Mouse (Mus musculus): Measurements from ENCODE around the gene Gm9837.

Gm9837 gene

DNA sequence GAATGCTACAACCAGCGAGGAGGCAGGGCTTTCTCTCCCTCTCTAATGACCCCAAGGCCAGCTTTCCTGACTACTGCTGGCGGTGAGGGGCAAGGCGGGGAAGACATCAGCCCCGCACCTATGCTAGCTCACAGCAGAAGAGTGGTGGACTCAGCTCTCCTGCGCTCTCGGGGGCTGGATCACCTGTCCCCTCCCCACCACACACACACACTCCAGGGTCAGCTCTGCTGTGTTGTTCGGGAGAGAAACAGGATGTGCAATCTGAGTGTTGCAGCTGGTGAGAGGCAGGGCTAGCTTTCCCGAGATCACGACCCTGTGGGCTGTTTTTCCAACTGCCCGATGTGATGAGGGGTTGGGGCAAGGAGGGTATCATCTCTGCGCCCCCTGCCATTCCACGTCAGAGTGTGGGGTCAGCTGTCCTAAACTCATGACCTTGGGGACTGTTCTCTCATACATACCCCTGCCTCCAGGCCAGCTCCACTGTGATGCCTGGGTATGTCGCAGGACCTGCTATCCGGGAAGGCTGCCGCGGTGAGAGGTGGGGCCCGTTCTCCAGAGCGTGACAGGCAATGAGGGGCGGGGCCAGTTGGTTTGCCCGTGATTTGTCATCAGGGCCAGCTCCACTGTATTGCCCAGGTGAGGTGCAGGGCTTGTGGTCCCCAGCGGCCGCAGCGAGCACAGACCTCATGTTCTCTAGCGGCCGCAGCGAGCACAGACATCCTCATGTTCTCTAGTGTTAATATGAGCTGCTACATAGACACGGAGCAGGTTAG, 16.7 kb upstream of the Gm9837 start:
- no peak for DNase-seq (ENCODE audit: low read depth, low spot score)

DNA sequence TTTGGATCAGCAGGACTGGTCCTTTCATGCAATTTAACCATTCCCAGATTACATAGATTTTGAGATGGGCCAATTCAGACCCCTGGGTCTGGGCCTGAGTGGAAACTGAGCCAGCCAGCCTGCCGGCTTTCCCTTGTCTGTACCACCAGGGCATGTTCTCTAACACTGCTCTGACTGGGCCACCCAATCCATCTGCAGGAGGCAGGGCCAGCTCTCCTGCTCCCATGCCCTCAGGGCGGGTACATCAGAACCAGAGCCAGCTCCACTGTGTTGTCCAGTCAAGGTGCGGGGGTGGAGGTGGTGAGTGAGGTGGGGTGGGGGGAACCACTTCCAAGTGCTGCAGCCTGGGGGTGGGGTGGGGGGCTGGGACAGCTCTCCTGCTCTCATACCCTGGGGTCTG, 16.1 kb upstream of the Gm9837 start:
- DNase-seq (ENCODE audit: low read depth, low spot score) = no peak

DNA sequence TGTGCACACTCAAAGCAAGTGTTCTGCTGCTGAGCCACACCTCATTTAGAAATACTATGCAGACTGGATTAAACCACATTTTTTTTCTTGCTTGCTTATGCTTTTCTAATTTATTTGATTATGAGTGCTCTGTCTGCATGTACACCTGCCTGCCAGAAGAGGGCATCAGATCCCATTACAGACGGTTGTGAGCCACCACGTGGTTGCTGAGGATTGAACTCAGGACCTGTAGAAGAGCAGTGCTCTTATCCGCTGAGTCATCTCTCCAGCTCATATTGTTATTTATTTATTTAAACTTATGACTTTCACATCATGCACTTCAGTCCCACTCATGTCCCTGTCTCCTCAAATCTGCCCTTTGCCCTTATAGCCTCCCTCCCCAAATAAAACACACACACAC, 15.4 kb upstream of the Gm9837 start:
- DNase-seq (ENCODE audit: low read depth, low spot score) = no peak

DNA sequence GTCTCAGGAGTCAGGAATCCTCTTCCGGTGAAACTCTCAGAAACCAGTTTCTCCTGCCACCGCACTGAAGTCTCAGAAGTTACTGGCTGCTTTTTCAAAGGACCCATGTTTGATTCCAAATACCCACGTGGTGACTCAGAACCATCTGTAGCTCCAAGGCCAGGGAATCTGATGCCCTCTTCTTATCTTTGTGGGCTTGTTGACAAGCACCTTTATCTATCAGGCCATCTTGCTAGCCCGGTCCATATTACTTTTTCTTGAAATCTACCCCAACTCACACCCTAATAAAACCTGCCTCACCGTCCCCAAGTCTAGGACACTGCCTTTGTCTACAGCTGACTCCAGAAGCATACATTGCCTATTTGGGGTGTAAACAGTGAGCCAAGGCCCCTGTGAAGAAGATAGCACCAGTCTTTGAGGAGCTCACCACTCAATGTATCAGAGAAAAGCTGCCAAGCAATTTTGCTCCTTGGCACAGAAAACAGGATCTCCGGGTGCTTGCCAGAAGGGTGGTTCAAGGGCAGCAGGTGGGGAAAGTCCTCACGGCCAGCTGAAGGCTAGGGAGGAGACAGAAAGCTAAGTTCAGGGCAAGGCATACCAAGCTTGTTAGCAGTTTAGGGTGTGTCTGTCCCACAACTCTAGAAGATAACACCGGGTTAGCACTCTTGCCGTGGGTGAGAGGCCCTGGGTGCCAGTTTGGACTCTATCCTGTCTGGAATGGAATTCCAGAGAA, 13.0 kb upstream of the Gm9837 start:
- DNase-seq (ENCODE audit: low read depth, low spot score) = no peak

DNA sequence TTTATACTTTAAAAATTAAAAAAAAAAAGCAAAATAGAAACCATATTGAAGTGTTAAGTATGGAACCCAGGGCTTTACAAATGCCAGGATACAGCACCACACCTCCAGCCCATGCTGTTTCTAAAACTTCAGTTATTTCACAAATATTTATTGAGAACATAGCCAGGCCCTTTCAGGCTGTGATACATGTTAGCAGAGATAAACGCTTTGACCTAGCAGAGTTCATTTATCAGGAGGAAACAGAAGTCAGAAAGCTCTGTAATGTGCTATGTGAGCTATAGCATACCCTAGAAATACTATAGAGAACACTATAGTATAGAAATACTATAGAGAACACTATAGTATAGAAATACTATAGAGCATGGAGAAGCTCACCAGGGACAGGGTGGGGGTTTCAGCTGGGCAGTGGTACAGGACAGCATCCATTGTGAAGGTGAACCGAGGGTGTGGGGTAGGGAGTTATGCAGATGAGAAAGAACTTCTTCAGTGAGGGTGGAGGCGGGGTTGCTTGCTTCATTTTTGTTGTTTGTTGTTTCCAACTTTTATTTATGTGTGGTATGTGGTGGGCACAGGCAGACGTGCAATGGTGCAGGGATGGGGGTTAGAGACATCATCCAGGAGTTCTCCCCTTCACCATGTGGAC, 10.9 kb upstream of the Gm9837 start:
- DNase-seq (ENCODE audit: low read depth, low spot score) = no peak

DNA sequence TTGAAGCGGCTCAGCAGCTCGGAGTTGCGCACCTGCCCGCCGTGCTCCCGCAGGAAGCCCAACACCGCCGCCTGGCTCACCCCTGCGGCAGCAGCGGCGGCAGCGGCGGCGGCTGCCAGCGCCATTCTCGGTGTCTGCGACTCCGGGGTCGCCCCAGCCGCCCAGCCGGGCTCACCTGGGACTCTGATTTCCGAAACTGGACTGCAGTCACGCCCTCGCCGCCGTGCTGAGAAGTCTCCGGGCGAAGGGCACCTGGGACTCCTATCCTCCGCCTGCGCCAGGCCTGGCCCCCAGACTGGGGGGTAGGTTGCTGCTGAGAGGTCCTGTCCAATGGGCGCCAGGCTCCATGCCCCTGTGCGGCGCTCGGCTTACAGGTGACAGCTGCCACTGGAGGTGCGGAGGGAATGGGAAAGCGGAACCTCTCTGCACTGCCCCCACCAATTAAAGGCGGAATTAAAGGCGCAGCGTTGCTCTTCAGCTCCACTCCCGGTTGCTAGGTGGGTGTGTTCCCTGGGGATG, 9.6 kb upstream of the Gm9837 start, which contains the start of the genes Gm9945 and Sowaha:
Gm9945 (plus strand) TSS at position 384 of the 519 bp plus-strand sequence.
Sowaha (minus strand) TSS at position 492 of the 519 bp plus-strand sequence.
- no peak for DNase-seq (ENCODE audit: low read depth, low spot score)

DNA sequence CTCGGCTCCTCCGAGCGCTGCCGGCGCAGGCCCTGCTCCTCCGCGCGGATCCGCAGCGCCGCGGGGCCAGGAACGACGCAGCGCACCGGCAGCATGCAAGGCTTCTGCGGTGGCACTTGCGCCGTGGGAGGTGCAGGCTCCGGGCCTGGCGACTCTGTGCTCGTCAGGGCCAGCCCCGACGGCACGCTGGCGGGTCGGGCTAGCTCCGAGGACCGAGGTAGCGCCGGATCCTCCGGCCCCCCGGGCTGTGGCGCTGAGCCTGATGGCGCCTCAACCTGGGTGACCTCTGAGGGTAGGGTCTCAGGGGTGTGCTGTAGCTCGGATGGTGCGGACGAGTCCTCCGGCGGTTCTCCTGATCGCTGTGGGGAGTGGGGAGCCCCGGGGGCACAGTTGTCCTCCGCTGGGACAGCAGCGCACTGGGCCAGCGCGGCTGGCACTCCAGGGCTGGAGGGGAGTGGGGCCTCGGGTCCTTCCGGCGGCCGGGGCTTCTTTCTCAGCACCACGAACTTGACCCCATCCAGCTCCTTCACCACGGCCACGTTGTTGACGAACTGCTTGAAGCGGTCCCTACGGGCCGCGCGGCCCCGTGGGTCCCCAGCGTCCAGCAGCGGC, 9.0 kb upstream of the Gm9837 start:
- DNase-seq (ENCODE audit: low read depth, low spot score) = no peak

DNA sequence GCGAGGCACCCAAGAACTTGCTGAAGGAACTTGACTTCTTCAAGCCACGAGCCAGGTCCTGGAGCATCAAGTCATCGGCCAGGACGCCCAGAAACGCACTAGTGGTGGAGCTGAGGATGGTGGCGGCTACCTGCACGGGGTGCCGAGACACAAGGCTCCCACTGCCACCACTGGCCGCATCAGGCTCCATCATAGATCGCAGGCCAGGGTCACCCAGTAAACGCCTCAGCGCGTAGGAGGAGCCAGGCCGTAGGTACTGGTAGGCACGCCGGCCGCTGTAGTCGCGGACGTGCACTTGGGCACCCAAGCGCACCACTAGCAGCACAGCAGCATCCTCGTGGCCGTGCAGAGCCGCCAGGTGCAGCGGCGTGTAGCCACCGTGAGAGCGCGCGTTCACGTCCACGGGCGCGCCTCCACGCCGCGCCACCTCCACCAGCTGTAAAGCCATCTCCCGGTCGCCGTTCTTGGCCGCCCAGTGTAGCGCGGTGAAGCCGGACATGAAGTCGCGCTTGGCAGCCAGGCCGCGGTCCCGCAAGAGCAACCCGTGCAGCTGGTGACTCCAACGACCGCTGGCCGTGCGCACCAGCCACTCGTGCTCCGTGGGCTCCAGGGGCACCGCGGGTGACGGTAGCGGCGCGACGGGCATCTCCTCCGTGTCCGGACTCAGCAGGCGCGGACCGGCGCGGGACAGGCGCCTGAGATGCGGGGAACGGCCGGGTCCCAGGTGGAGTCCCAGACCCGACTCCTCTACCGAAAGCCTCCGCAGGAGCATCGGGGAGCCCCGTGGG, 8.3 kb upstream of the Gm9837 start:
- DNase-seq (ENCODE audit: low read depth, low spot score) = no peak

DNA sequence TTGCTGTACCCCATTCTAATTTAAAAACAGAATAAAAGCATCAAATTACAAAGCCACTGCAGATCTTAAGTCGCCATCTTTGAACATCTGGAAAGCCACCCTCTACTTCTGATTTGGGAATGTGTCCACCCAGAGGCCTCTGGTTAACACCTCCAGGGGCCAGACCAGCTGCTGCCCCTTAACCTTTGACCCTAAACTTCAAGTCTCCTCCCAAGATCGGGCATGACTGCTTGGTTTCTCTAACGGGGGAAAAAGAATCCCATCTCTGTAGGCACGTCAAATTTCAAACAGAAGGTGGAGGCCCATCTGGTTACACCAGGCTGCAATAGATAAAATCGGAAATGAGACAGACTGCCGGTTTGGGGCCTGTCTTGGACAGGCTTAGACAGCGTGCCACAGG, 7.6 kb upstream of the Gm9837 start:
- DNase-seq (ENCODE audit: low read depth, low spot score) = no peak

DNA sequence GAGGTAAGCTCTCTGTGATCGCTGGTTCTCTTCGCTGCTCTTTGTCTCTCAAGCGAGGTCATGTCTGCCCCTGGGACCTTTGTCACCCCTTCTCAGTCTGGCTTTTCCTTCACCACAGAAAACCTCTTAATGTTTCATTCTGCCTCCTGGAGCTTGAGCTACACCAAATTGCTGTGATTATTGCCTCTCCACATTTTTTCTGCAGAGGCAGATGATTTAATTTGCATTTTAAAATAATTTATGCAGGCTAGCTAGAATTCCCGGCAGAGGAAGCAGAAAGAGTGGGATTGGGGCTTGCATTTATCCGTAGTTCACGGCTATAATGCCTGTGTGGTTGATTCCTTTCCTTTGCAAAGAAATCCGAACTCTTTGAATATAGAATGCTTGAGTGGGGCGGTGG, 5.3 kb upstream of the Gm9837 start:
- DNase-seq (ENCODE audit: low read depth, low spot score) = no peak

DNA sequence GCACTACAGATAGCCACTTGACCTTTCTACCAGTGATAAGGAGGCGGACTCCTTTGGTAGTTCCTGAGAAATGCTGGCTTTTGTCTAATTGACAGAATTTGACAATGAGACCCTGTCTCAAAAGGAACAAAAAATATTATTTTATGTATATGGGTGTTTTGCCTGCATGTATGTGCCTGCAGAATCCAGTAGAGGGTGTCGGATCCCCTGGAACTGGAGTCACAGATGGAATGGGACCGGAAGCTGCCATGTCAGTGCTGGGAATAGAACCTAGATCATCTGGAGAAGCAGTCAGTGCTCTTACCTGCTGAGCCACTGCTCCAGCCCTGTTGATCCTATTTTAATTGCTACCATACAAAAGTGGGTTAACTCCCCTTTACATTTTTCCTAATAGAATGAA, 2.4 kb upstream of the Gm9837 start:
- no peak for DNase-seq (ENCODE audit: low read depth, low spot score)

DNA sequence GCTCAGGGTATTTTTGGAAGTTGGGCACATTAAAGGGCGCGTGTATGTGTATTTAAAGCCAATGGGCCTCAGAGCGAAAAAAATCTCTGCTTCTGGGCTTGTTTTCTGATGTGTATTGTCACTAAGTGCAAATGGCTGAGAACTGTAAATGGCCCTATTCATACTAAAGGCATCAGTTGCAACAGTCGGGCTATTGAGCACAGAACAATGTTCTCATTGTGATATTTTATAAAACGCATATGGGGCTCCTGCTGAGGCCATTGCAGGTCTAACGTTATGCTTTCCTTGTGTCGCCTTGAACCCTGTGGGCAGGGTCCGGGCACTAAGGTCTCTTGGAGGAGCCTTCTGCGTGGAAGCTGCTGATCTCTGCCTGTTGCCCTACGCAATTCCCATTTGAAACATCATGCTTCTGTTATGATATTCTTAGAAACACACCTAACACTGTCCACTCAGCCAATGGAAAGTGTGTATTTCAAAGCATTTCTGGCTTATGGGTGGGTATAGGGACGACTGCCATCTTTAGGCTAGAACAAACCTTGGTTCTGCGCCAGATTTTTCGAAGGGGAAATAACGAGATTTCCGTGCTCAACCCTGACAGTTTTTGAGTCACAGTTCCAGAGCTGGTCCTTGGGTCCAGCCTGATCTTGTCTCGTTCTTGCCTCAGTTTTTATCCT, 848 bp downstream of the Gm9837 start:
- no peak for DNase-seq (ENCODE audit: low read depth, low spot score)

DNA sequence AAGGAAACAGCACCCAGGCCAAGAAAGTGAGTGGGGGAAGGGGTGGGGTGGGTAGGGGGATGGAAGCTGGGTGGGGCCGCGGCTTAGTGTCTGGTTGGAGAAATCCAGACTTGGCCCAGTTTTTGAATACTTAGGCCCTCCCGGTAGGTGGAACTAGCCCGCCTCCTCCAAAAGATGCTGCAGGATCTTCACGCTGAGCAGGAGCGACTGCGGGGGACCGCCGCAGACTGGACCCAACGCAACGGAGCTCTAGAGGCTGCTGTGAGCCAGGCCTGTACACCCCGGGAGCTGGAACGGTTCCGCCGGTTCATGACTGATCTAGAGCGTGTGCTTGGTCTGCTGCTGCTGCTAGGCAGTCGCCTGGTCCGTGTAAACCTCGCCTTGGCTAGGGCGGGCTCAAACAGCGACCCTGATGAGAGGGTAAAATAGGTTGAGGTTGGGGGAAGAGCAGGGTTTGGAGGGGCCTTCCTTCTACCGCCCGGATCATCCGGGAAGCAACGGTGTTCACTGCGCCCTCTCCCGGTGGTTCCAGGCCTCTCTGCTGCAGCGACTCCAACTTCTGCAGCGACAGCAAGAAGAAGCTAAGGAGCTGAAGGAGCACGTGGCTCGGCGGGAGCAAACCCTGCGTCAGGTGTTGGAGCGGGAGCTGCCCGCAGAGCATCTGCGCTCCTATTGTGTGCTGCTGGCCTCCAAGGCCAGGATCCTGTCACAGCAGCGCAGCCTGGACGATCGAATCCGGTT, 3.9 kb downstream of the Gm9837 start:
- peak; percentile 84 for DNase-seq (ENCODE audit: low read depth, low spot score)

DNA sequence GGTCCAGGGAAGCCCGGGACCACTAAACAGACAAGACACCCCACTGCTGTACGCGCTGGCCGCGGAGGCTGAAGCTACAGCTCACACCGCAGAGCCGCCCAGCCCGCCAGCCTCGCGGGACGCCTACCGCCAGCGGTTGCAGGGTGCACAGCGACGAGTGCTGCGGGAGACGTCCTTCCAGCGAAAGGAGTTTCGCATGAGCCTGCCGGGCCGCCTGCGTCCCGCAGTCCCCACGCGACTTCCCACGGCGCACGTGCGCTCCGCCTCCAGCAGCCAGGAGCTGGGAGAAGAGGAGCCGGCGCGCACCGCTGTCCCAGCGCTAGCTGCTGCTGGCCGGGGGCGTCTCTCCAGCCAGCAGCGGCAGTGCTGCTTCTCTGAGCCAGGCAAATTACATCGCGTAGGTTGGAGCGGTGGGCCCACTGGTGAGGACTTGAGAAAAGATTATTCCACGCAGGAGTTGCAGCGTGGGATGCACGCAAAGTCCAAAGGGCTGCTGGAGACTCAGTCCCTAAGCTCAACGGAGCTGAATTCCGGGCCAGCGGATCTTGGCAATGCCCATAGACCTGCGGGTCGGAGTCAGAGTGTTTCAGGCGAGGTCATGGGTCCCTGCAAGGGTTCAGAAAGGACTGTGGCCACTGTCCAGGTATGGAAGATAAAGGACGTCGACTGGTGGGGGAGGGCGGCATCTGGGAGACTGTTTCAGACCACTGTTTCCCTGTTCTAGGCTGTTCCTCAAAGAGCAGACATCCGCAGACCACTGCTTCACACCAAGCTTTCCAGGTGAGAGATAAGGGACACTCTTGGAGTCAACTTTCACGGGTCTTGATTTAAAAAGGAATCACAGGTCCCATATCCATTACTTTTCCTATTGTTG, 6.5 kb downstream of the Gm9837 start:
- no peak for DNase-seq (ENCODE audit: low read depth, low spot score)

DNA sequence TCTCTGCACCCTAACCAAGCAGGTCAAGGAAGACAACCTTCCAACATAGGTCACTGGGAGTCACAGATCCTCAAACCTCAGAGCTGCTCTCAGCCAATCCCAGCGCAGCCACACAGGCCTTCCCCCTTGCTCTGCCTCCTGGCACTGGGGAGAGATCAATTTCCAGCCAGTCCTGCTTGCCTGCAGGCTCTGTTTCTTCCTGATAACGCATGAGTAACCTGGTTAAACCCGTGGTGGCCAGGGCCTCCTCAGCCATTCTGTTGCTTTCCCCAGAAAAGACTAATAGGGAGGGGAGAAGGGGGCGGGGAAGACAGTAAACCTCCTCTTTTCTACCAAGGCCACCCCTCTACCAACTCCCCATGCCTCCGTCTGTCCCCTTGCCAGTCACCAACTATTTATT, 8.6 kb downstream of the Gm9837 start:
- no peak for DNase-seq (ENCODE audit: low read depth, low spot score)

DNA sequence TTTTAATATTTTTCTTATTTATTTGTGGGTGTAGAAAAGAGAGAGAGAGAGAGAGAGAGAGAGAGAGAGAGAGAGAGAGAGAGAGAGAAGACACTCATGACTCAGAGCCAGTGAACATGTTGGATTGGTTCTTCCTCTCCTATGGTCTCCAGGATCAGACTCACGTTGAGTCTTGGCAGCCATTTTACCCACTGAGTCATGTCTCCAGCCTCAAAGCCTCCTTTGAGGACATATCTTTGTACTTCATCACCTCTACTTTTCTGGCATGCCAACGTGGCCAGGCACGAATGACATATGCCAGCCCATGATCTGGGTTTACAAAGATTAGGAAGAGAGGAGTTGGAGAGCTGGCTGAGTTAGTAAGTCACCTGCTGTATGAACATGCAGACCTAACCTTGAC, 10.1 kb downstream of the Gm9837 start:
- no peak for DNase-seq (ENCODE audit: low read depth, low spot score)

DNA sequence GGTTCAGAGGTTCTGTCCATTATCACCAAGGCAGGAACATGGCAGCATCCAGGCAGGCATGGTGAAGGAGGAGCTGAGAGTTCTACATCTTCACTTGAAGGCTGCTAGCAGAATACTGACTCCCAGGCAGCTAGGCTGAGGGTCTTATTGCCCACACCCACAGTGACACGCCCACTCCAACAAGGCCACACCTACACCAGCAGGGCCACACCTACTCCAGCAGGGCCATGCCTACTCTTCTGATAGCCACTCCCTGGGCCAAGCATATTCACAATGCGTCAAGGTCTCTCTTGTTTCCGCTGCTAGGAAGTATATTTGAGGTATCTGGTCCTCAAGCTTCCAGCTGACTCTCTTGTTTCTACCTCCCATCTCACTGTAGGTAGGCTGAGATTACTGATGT, 11.3 kb downstream of the Gm9837 start:
- DNase-seq (ENCODE audit: low read depth, low spot score) = no peak

DNA sequence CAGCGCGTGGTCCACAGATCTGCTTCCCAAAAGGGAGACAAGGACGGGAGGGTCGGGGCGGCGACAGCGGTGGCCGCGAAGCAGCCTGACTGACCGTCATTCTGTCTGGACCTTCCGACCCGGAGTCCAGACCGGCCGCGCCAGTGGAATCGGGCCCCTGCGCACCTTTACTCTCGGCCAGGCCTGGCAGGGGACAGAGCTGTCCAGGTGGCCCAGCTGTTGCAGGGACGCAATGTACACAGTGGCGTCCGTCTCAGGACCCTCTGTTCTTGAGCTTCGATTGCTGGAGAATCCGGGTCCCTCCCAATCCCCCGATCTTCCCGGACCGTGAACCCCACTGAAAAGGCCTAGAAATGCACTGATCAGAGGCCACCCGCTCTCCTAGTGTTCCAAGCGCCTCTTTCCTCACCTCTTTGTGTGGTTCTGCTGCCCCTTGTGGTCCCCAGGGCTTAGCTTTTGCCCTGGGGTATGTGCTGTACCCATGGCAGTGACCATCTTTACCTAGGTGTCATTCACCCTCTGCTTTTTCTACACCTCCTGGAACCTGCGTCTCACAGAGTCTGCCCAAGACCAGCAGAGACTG, 12.8 kb downstream of the Gm9837 start:
- no peak for DNase-seq (ENCODE audit: low read depth, low spot score)

Data from mesoderm, embryonic 11.5 days (tissue).